Comparison of ENCODE assay signal across 20 mouse cellular contexts in the genomic region with DNA sequence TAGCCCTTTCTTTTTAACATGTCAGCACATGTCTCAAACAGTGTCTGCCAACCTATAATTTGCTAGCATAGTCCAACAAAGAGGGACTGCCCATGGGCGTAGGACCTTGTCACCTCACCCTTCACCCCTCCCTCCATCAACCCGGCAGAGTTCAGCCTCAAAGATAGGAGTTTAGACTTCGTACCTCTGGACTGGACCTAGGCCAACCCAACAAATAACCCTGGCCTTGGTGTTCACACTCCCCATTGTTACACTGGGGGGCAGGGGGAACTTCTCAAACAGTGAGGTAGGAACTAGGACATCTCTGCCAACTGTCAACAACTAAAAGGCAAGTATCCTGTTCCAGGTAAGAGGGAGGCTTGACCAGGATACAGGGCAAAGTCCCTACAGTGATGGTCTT.
A peak's percentile ranks its signal among the peaks of the same experiment; 100 is the strongest.
DNase-seq lines count a peak whose midpoint lies in the region; ATAC-seq and TF ChIP-seq lines count a peak whose summit lies in the region.
"Had no signal": no experiment of that assay in that cellular context is flagged by ENCODE, and none has a peak within 500 bp of the region (broad histone marks: within the 10 kb centered on the region; RNA-seq: fewer than 3 reads in every experiment).

No protein-coding gene starts in this region.

- no peaks in the 10 kb centered on the region for H3K9me3 ChIP-seq in forebrain, embryonic 10.5 days
- H3K9me3 ChIP-seq in forebrain, embryonic 12.5 days, result no peaks in the 10 kb centered on the region
- H3K9me3 ChIP-seq in kidney, embryonic 15.5 days (replicated peaks), result no peaks in the 10 kb centered on the region
- no peaks in the 10 kb centered on the region for H3K9me3 ChIP-seq in intestine, postnatal 0 days (ENCODE audit: control insufficient read depth)
- no peaks in the 10 kb centered on the region for H3K9me3 ChIP-seq in stomach, postnatal 0 days (ENCODE audit: control insufficient read depth, low read length)
- H3K9me3 ChIP-seq: embryonic facial prominence, embryonic 12.5 days; heart, embryonic 13.5 days; midbrain, embryonic 15.5 days; stomach, embryonic 15.5 days had no signal

- H3K9ac ChIP-seq in forebrain, embryonic 12.5 days, result no peak overlapping the region
- no peak overlapping the region for H3K9ac ChIP-seq in kidney, embryonic 15.5 days
- no peak overlapping the region for H3K9ac ChIP-seq in intestine, postnatal 0 days (ENCODE audit: low read depth, low read length)
- no peak overlapping the region for H3K9ac ChIP-seq in stomach, postnatal 0 days (ENCODE audit: low read length)
- H3K9ac ChIP-seq: embryonic facial prominence, embryonic 12.5 days; heart, embryonic 13.5 days; liver, embryonic 14.5 days; midbrain, embryonic 15.5 days; stomach, embryonic 15.5 days had no signal

- no peak for DNase-seq in forebrain, embryonic 10.5 days (ENCODE audit: extremely low spot score, low spot score)
- peak; percentile 15 to 28 for DNase-seq in kidney, postnatal 36 days
- DNase-seq in stomach, postnatal 0 days (ENCODE audit: low spot score), result peak; percentile 57
- DNase-seq in thymus, adult 2 months, result no peak
- DNase-seq in gastrocnemius, postnatal 36 days, result no peak
- DNase-seq: adrenal gland, adult 8-10 months; cerebellum, adult 9-11 months; left cerebral cortex, postnatal 4 days; lung, postnatal 10 days had no signal

- WGBS in forebrain, embryonic 10.5 days, result 87% methylated on average over 3 of the region's 3 CpGs
- WGBS in forebrain, embryonic 12.5 days, result 80% methylated on average over 3 of the region's 3 CpGs
- 77% methylated on average over 3 of the region's 3 CpGs for WGBS in kidney, embryonic 15.5 days
- 35% methylated on average over 3 of the region's 3 CpGs for WGBS in intestine, postnatal 0 days
- 41% methylated on average over 3 of the region's 3 CpGs for WGBS in stomach, postnatal 0 days
- WGBS in thymus, adult 2 months, result 87% methylated on average over 3 of the region's 3 CpGs

- H3K4me1 ChIP-seq in forebrain, embryonic 10.5 days, result peaks cover 32% of the 10 kb centered on the region
- peaks cover 8% of the 10 kb centered on the region for H3K4me1 ChIP-seq in forebrain, embryonic 12.5 days
- H3K4me1 ChIP-seq in kidney, embryonic 15.5 days, result peaks cover 15% of the 10 kb centered on the region
- H3K4me1 ChIP-seq in intestine, postnatal 0 days (replicated peaks; ENCODE audit: control insufficient read depth, insufficient read depth, low read length), result peaks cover 11% of the 10 kb centered on the region
- H3K4me1 ChIP-seq in stomach, postnatal 0 days (replicated peaks; ENCODE audit: control insufficient read depth, insufficient read depth), result no peaks in the 10 kb centered on the region
- H3K4me1 ChIP-seq in thymus, adult 2 months (replicated peaks; ENCODE audit: control insufficient read depth, insufficient read depth, low read length), result peaks cover 11% of the 10 kb centered on the region
- H3K4me1 ChIP-seq: stomach, embryonic 15.5 days had no signal

- TF ChIP-seq CTCF in intestine, postnatal 0 days (IDR thresholded peaks at IDR 0.05; ENCODE audit: low read depth), result no peak
- TF ChIP-seq CTCF in stomach, postnatal 0 days (IDR thresholded peaks at IDR 0.05; ENCODE audit: low read depth), result no peak
- TF ChIP-seq CTCF in thymus, adult 2 months (IDR thresholded peaks at IDR 0.05; ENCODE audit: borderline replicate concordance, control insufficient read depth, extremely low read depth, insufficient read depth, low read length, poor library complexity), result no peak

- H3K36me3 ChIP-seq in forebrain, embryonic 10.5 days (replicated peaks), result no peaks in the 10 kb centered on the region
- no peaks in the 10 kb centered on the region for H3K36me3 ChIP-seq in forebrain, embryonic 12.5 days (replicated peaks)
- H3K36me3 ChIP-seq in kidney, embryonic 15.5 days, result no peaks in the 10 kb centered on the region
- no peaks in the 10 kb centered on the region for H3K36me3 ChIP-seq in intestine, postnatal 0 days (ENCODE audit: control insufficient read depth, insufficient read depth)
- no peaks in the 10 kb centered on the region for H3K36me3 ChIP-seq in stomach, postnatal 0 days (ENCODE audit: control insufficient read depth, insufficient read depth, low read length)
- no peaks in the 10 kb centered on the region for H3K36me3 ChIP-seq in thymus, adult 2 months (ENCODE audit: control insufficient read depth, insufficient read depth, low read length)
- H3K36me3 ChIP-seq: embryonic facial prominence, embryonic 12.5 days; heart, embryonic 13.5 days; midbrain, embryonic 15.5 days; stomach, embryonic 15.5 days had no signal

- H3K4me3 ChIP-seq in forebrain, embryonic 10.5 days, result no peak overlapping the region
- no peak overlapping the region for H3K4me3 ChIP-seq in forebrain, embryonic 12.5 days (replicated peaks)
- no peak overlapping the region for H3K4me3 ChIP-seq in kidney, embryonic 15.5 days (replicated peaks)
- H3K4me3 ChIP-seq in intestine, postnatal 0 days (ENCODE audit: low read depth, low read length), result no peak overlapping the region
- H3K4me3 ChIP-seq in stomach, postnatal 0 days (ENCODE audit: low read depth, low read length), result no peak overlapping the region
- no peak overlapping the region for H3K4me3 ChIP-seq in thymus, adult 2 months (ENCODE audit: control insufficient read depth, insufficient read depth, low read length)
- H3K4me3 ChIP-seq: embryonic facial prominence, embryonic 12.5 days; heart, embryonic 13.5 days; midbrain, embryonic 15.5 days; myocyte; stomach, embryonic 15.5 days had no signal

- no peak overlapping the region for H3K4me2 ChIP-seq in forebrain, embryonic 12.5 days
- no peak overlapping the region for H3K4me2 ChIP-seq in kidney, embryonic 15.5 days
- 0 out of 2 replicates have a peak overlapping the region, but pooled peaks have one; percentile 6 for H3K4me2 ChIP-seq in intestine, postnatal 0 days (replicated peaks; ENCODE audit: low read depth)
- no peak overlapping the region for H3K4me2 ChIP-seq in stomach, postnatal 0 days (replicated peaks; ENCODE audit: low read depth)
- H3K4me2 ChIP-seq: embryonic facial prominence, embryonic 12.5 days; heart, embryonic 13.5 days; midbrain, embryonic 15.5 days; stomach, embryonic 15.5 days had no signal

- ATAC-seq in forebrain, embryonic 12.5 days (ENCODE audit: low FRiP score), result no peak
- no peak for ATAC-seq in kidney, embryonic 15.5 days (replicated peaks; ENCODE audit: low FRiP score)
- ATAC-seq in intestine, postnatal 0 days, result peak; percentile 86
- peak; percentile 81 for ATAC-seq in stomach, postnatal 0 days (ENCODE audit: low FRiP score, low TSS enrichment)
- ATAC-seq: hindbrain, embryonic 16.5 days; midbrain, embryonic 15.5 days had no signal

- TF ChIP-seq EP300 in stomach, postnatal 0 days (optimal IDR thresholded peaks at IDR 0.05), result no peak

- 0 out of 2 replicates have a peak overlapping the region, but pooled peaks have one; percentile 66 for H3K27ac ChIP-seq in forebrain, embryonic 10.5 days
- no peak overlapping the region for H3K27ac ChIP-seq in forebrain, embryonic 12.5 days
- H3K27ac ChIP-seq in kidney, embryonic 15.5 days, result no peak overlapping the region
- peak overlapping the region; percentile 83 for H3K27ac ChIP-seq in intestine, postnatal 0 days (ENCODE audit: low read depth, low read length)
- no peak overlapping the region for H3K27ac ChIP-seq in stomach, postnatal 0 days (replicated peaks)
- H3K27ac ChIP-seq in thymus, adult 2 months (ENCODE audit: control insufficient read depth, insufficient read depth, low read length), result no peak overlapping the region
- H3K27ac ChIP-seq: embryonic facial prominence, embryonic 12.5 days; kidney, postnatal 0 days; liver, embryonic 14.5 days; midbrain, embryonic 15.5 days; stomach, embryonic 15.5 days had no signal

- intact Hi-C loops in gastrocnemius, postnatal 36 days (cut with DNase I), result no loop called here

- TF ChIP-seq POLR2A in thymus, adult 2 months (IDR thresholded peaks at IDR 0.05; ENCODE audit: control insufficient read depth, extremely low read depth, insufficient read depth, low read length, poor library complexity), result no peak

- H3K27me3 ChIP-seq in forebrain, embryonic 10.5 days (ENCODE audit: poor library complexity, severe bottlenecking), result no peaks in the 10 kb centered on the region
- H3K27me3 ChIP-seq in forebrain, embryonic 12.5 days, result no peaks in the 10 kb centered on the region
- no peaks in the 10 kb centered on the region for H3K27me3 ChIP-seq in kidney, embryonic 15.5 days
- no peaks in the 10 kb centered on the region for H3K27me3 ChIP-seq in intestine, postnatal 0 days (replicated peaks; ENCODE audit: control insufficient read depth, insufficient read depth, low read length)
- no peaks in the 10 kb centered on the region for H3K27me3 ChIP-seq in stomach, postnatal 0 days (ENCODE audit: control insufficient read depth, insufficient read depth, low read length)
- H3K27me3 ChIP-seq in thymus, adult 2 months (ENCODE audit: control insufficient read depth, insufficient read depth, low read length), result no peaks in the 10 kb centered on the region
- H3K27me3 ChIP-seq: embryonic facial prominence, embryonic 12.5 days; heart, embryonic 13.5 days; midbrain, embryonic 15.5 days; stomach, embryonic 15.5 days had no signal

Comparison
In these comparisons a context has a peak if more than half of its experiments do, and no peak if none do; other contexts are left out.
1. H3K27ac ChIP-seq: peak in forebrain, embryonic 10.5 days (single experiment) and intestine, postnatal 0 days (single experiment); none in forebrain, embryonic 12.5 days (single experiment), kidney, embryonic 15.5 days (single experiment), stomach, postnatal 0 days (single experiment) and thymus, adult 2 months (single experiment).
2. DNase-seq: peak in kidney, postnatal 36 days (2 of 2) and stomach, postnatal 0 days (single experiment); none in forebrain, embryonic 10.5 days (single experiment), thymus, adult 2 months (single experiment) and gastrocnemius, postnatal 36 days (0 of 2).
3. ATAC-seq: peak in intestine, postnatal 0 days (single experiment) and stomach, postnatal 0 days (single experiment); none in forebrain, embryonic 12.5 days (single experiment) and kidney, embryonic 15.5 days (single experiment).